Mouse (Mus musculus) bone marrow, adult 2 months (tissue): ENCODE results near the gene Srsf12.

Experiments used
- CTCF ChIP-seq: fragments of 200-500 bp; IDR thresholded peaks from 2 replicates; pipeline ENCODE4 v1.5.1; 2011; ENCODE audit warnings: low read length, control low read depth; ENCODE audit not compliant: control insufficient read depth, insufficient read depth
- POLR2A ChIP-seq: fragments of 200-500 bp; IDR thresholded peaks from 2 replicates; pipeline ENCODE4 v1.6.1; 2011; ENCODE audit warnings: low read depth, mild to moderate bottlenecking, control low read depth, low read length, borderline replicate concordance; ENCODE audit not compliant: control insufficient read depth

GRCm38 (mm10) chr4:33273437-33273836 is 64.6 kb downstream of the Srsf12 start:
- TF ChIP-seq CTCF: no peak
- TF ChIP-seq POLR2A: no peak
